Mouse (Mus musculus): ENCODE results near the gene Sp2.

DNA sequence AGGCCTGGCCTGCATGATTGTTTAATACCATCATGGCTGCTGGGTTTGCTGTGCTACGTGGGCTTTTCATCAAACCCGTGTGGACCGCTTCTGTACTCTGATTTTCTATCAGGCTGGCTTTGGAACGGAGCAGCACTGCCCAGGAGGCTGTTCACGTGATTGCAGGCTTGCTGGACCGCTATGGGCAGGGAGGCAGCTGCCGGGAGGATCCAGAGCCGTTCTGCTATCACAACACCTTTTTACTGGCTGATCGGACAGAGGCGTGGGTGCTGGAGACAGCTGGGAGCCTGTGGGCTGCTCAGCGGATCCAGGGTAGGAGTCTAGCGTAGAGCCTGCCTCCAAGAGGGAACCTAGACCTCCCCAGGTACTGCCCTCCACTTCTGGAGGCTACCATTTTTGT, 49.2 kb upstream of the Sp2 start:
- TF ChIP-seq CTCF (IDR thresholded peaks at IDR 0.05; ENCODE audit: borderline replicate concordance, insufficient read depth, low read length) (no peak), POLR2A (IDR thresholded peaks at IDR 0.05; ENCODE audit: low read depth, low read length) (no peak)
